Mouse (Mus musculus) hindbrain, embryonic 11.5 days (tissue): ENCODE data around the gene Hs6st3. TPM values are rescaled to one million over a fixed set of nuclear protein-coding genes. Genes with fewer than 3 reads are reported as not detected.

ENCODE experiments used
- ATAC-seq: fragments of 200-750 bp; cut with Nextera tagmentation; 2 replicates; pipeline ENCODE4 v1.8.0; 2017; ENCODE audit warnings: mild to moderate bottlenecking, moderate TSS enrichment, moderate library complexity; ENCODE audit not compliant: low FRiP score
- DNase-seq: peaks from one replicate; pipeline ENCODE4 v3.0.0-alpha.2; 2015; ENCODE audit warnings: low spot score
- H3K27ac ChIP-seq: fragments of 300-500 bp; sonication (generic); 2 replicates; pipeline ENCODE4 v1.5.1; 2014; ENCODE audit warnings: mild to moderate bottlenecking, low read depth, low read length
- H3K27me3 ChIP-seq: fragments of 300-500 bp; sonication (generic); 2 replicates; pipeline ENCODE4 v1.6.1; 2014; ENCODE audit warnings: mild to moderate bottlenecking, low read length, moderate library complexity, mixed read lengths; ENCODE audit not compliant: control insufficient read depth, insufficient read depth
- H3K36me3 ChIP-seq: fragments of 300-500 bp; sonication (generic); 2 replicates; pipeline ENCODE4 v1.6.1; 2014; ENCODE audit warnings: mild to moderate bottlenecking, low read length, moderate library complexity, mixed read lengths; ENCODE audit not compliant: control insufficient read depth, insufficient read depth
- H3K4me1 ChIP-seq: fragments of 300-500 bp; sonication (generic); replicated peaks from 2 replicates; pipeline ENCODE4 v1.6.1; 2014; ENCODE audit warnings: low read length, mixed read lengths; ENCODE audit not compliant: control insufficient read depth, insufficient read depth
- H3K4me2 ChIP-seq: fragments of 300-500 bp; sonication (generic); replicated peaks from 2 replicates; pipeline ENCODE4 v1.6.1; 2014; ENCODE audit warnings: mild to moderate bottlenecking, low read depth, low read length
- H3K4me3 ChIP-seq: fragments of 300-500 bp; sonication (generic); 2 replicates; pipeline ENCODE4 v1.5.1; 2014; ENCODE audit warnings: low read depth, low read length
- H3K9ac ChIP-seq: fragments of 300-500 bp; sonication (generic); 2 replicates; pipeline ENCODE4 v1.6.1; 2014; ENCODE audit warnings: low read depth, low read length
- H3K9me3 ChIP-seq: fragments of 300-500 bp; sonication (generic); 2 replicates; pipeline ENCODE4 v1.6.1; 2016; ENCODE audit warnings: low read length; ENCODE audit not compliant: control insufficient read depth
- WGBS: fragments of 180-500 bp; shearing (Covaris S2); extraction: QIAGEN DNeasy Blood & Tissue Kit; methylation state at CpG from one replicate; pipeline ENCODE4 v1.1.7; 2014; 5-methylcytosine and 5-hydroxymethylcytosine counted together
- polyA plus RNA-seq: library from polyadenylated mRNA; unstranded; fragments of >200 nt; fragmentation: Nextera tagmentation; extraction: Ambion mirVana; gene quantifications from 2 replicates; pipeline ENCODE4 v1.2.1, GENCODE M21; 2014

Gene Hs6st3
- polyA plus RNA-seq, 1 experiment from 2014 or later, result 0.57 TPM

DNA sequence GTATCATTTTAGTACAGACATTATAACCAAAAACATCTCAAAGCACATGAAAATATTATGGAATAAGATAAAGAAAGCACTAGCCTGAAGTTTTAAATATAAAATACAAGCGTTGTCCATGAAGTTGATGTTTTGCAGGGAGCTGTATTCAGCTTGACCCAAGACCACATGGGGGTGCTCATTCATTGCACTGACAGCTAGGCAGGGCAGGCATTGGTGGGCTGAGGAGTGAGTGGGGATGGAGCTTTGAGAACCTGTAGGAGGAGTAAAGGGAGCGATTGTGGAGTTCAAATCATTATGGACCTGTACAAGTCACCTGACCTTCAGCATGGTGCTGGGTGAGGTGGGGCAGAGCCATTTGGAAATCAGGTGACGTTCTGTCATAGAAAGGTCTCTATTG, 14.1 kb upstream of the Hs6st3 start:
- DNase-seq, result peak; percentile 58

DNA sequence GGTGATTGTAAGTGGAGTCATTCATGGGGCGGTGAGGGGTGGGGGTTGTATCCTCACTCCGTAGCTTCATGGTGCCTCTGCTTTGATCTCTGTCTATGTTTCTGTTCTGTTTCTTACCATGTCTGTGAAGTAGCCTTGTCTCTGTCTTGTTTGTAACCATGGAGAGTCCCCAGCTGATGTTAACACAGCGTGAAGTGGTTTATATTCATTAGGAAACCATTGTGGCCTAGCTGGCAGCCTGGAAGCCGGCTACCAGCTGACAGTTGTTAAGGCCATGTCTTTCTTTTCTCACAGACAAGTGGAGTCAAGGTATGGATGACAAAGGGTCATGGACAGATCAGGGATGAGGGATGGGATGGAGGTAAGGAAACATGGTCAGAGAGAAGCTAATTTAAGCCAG, 12.3 kb upstream of the Hs6st3 start:
- H3K4me3 ChIP-seq, result no peak overlapping the region
- no peak overlapping the region for H3K4me2 ChIP-seq
- DNase-seq (peak; percentile 47), ATAC-seq (peak; percentile 69)
- WGBS, result 39% methylated on average over 4 of the region's 4 CpGs
- peaks cover 8% of the 10 kb centered on the region; the same call in 1 of the 2 replicates for H3K27me3 ChIP-seq
- no peak overlapping the region for H3K27ac ChIP-seq
- H3K9ac ChIP-seq, result no peak overlapping the region
- H3K4me1 ChIP-seq, result no peaks in the 10 kb centered on the region
- H3K9me3 ChIP-seq, result no peaks in the 10 kb centered on the region
- no peaks in the 10 kb centered on the region for H3K36me3 ChIP-seq

More for the DNA sequence above, 14.1 kb upstream of the Hs6st3 start:
- H3K27ac ChIP-seq, result no peak overlapping the region
- no peaks in the 10 kb centered on the region for H3K36me3 ChIP-seq
- H3K4me2 ChIP-seq, result peak overlapping the region; percentile 33
- ATAC-seq, result peak; percentile 78
- no peaks in the 10 kb centered on the region for H3K9me3 ChIP-seq
- WGBS, result 27% methylated on average over 3 of the region's 3 CpGs
- H3K4me3 ChIP-seq, result peak overlapping the region; percentile 26; the same call in 1 of the 2 replicates
- H3K27me3 ChIP-seq, result peaks cover 8% of the 10 kb centered on the region; the same call in 1 of the 2 replicates
- no peaks in the 10 kb centered on the region for H3K4me1 ChIP-seq
- no peak overlapping the region for H3K9ac ChIP-seq

DNA sequence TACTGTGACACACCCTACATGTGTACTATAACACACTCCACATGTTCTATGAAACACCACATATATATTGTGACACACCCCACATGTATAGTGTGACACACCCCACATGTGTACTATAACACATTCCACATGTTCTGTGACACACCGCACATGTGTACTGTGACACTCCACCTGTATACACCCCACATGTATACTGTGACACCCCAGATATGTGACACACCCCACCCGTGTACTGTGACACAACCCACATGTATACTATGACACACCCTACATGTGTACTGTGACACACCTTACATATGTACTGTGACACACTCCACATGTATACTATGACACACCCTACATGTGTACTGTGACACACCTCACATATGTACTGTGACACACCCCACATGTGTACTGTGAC, 10.8 kb upstream of the Hs6st3 start:
- Histone ChIP-seq H3K9ac (no peak overlapping the region), H3K9me3 (no peaks in the 10 kb centered on the region), H3K27me3 (peaks cover 8% of the 10 kb centered on the region; the same call in 1 of the 2 replicates), H3K36me3 (no peaks in the 10 kb centered on the region), H3K4me3 (no peak overlapping the region), H3K27ac (no peak overlapping the region), H3K4me1 (no peaks in the 10 kb centered on the region), H3K4me2 (no peak overlapping the region)
- DNase-seq (no peak), ATAC-seq (no peak)
- 91% methylated on average over 2 of the region's 2 CpGs for WGBS

DNA sequence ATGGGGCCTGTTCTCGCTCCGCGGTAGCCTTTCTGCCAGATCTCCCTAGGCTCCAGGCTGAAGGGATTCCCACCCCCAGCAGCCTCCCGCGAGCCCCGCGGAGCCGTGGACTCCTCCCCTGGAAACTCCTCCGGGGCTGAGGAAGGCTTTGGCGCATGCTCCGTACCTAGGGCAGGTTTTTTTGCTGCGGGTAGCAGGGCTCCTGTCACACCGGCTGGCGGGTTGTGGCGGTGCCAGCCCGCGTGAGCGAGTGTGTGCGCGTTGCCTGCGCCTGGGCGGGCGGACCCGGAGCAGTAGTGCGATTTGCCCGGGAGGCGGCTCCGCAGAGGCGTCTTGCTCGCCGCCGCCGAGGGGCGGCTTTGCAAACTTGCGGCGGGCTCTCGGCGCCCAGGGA, 632 bp upstream of the Hs6st3 start:
- no peaks in the 10 kb centered on the region for H3K9me3 ChIP-seq
- H3K27ac ChIP-seq, result no peak overlapping the region
- under 1% methylated on average over 37 of the region's 38 CpGs for WGBS
- no peaks in the 10 kb centered on the region for H3K36me3 ChIP-seq
- H3K4me2 ChIP-seq, result peak overlapping the region; percentile 98
- H3K27me3 ChIP-seq, result peaks cover 45% of the 10 kb centered on the region
- peaks cover 6% of the 10 kb centered on the region; the same call in 1 of the 2 replicates for H3K4me1 ChIP-seq
- H3K9ac ChIP-seq, result peak overlapping the region; percentile 55
- ATAC-seq (peak; percentile 89), DNase-seq (peak; percentile 75)
- H3K4me3 ChIP-seq, result peak overlapping the region; percentile 62

DNA sequence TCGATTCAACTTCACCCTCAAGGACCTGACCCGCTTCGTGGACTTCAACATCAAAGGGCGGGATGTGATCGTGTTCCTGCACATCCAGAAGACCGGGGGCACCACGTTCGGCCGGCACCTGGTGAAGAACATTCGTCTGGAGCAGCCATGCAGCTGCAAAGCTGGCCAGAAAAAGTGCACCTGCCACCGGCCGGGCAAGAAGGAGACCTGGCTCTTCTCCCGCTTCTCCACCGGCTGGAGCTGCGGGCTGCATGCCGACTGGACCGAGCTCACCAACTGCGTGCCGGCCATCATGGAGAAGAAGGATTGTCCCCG, 602 bp downstream of the Hs6st3 start:
- Histone ChIP-seq H3K9ac (no peak overlapping the region), H3K27ac (no peak overlapping the region), H3K4me3 (peak overlapping the region; percentile 62), H3K9me3 (no peaks in the 10 kb centered on the region), H3K4me2 (peak overlapping the region; percentile 98), H3K27me3 (peaks cover 45% of the 10 kb centered on the region), H3K36me3 (no peaks in the 10 kb centered on the region), H3K4me1 (peaks cover 6% of the 10 kb centered on the region; the same call in 1 of the 2 replicates)
- 3% methylated on average over 20 of the region's 20 CpGs for WGBS
- no peak for ATAC-seq
- peak; percentile 31 for DNase-seq

DNA sequence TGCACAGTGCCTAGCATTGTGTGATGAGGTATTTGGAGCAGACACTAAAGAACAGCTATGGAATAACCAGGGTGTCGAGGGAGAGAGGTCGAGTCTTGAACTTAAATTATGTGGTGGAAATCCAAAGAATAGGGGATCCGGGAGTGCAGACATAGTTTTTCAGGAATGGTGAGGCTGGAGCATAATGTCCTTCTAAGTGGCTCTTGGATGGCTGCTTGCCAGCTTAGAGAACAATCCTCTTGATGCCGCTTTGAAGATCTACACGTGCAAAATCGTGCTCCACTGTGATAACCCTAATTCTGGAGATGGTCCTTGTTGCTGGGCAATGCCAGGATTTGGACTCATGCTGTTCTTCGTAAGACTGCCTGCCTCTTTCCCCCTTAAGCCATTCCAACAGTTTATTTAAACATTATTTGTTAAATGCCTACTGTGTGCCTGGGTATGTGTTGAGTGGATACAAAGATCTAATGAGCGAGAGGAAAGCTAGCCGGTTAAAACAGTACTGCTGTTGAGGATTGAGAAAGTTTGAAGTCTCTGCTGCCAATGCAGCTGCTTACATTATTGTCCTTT, 1.3 kb downstream of the Hs6st3 start:
- Histone ChIP-seq H3K27ac (no peak overlapping the region), H3K9me3 (no peaks in the 10 kb centered on the region), H3K4me3 (no peak overlapping the region), H3K4me1 (peaks cover 6% of the 10 kb centered on the region; the same call in 1 of the 2 replicates), H3K4me2 (no peak overlapping the region; the same call in 1 of the 2 replicates), H3K36me3 (no peaks in the 10 kb centered on the region), H3K9ac (no peak overlapping the region), H3K27me3 (peaks cover 45% of the 10 kb centered on the region)
- no peak for ATAC-seq
- DNase-seq, result peak; percentile 24
- WGBS, result 47% methylated on average over 9 of the region's 9 CpGs

DNA sequence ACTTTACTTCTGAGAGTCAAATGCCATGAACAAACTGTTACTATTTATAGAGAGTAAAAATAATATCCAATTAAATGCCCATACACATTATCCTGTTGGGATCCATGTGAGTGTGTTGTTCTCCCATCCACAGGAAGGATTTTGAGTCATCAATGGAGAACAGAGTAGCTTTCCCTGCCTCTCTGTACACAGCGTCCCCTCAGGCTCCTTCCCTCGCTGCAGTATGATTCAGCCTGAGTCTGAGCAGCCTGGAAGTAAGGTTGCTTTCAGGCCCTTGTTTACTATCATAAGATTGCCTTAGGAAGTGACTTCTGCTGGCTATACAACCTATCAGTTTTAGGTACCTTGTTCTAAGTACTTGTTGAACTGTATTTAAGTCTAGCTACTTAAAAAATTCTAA, 14.9 kb downstream of the Hs6st3 start:
- Histone ChIP-seq H3K4me1 (no peaks in the 10 kb centered on the region), H3K27me3 (no peaks in the 10 kb centered on the region), H3K36me3 (no peaks in the 10 kb centered on the region), H3K4me2 (no peak overlapping the region), H3K9me3 (peaks cover 5% of the 10 kb centered on the region; the same call in 1 of the 2 replicates), H3K9ac (no peak overlapping the region), H3K4me3 (no peak overlapping the region), H3K27ac (no peak overlapping the region)
- DNase-seq (no peak), ATAC-seq (no peak)
- 80% methylated on average over 2 of the region's 2 CpGs for WGBS

DNA sequence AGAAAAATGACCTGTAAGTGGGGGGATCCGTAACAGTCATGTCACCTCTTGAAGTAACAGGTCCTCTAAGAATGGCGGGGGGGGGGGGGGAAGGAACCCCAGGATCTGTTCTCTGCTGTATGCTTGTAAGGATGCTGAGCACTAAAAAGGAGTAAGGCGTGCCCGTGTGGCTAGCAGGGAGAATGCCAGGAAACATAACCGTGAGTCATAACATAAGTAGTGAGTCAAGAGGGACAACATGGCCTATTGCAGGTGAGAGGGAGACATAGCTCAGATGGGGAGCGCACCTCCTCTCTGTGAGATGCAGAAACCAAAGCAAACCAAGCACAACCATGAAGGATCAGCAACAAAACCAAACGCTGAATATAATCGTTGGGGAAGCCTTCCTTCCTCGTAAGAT, 55.8 kb downstream of the Hs6st3 start:
- Histone ChIP-seq H3K36me3 (no peaks in the 10 kb centered on the region), H3K9ac (no peak overlapping the region), H3K27me3 (no peaks in the 10 kb centered on the region), H3K27ac (no peak overlapping the region), H3K9me3 (no peaks in the 10 kb centered on the region), H3K4me1 (no peaks in the 10 kb centered on the region), H3K4me3 (no peak overlapping the region), H3K4me2 (no peak overlapping the region)
- no peak for ATAC-seq
- WGBS, result 87% methylated on average over 9 of the region's 9 CpGs
- DNase-seq, result no peak

DNA sequence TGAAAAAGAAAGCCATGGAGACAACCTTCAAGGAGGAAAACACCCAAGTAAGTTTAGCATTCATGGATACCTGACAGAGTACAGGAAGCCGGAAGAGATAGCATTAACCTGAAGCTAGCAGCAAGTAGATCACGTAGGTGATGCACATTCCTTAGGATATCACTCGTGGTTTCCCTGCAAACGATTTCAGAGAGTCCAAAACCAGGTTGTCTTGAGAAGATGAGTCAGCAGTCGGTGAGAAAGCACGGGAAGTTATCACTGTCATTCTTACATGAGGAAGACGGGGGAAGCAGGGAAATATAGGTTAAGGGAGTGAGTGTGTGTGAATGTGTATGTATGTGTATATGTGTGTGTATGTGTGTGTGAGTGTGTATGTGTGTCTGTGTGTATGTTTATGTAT, 65.4 kb downstream of the Hs6st3 start:
- DNase-seq, result no peak
- no peak overlapping the region for H3K4me2 ChIP-seq
- H3K27me3 ChIP-seq, result no peaks in the 10 kb centered on the region
- H3K4me1 ChIP-seq, result no peaks in the 10 kb centered on the region
- WGBS, result 91% methylated on average over 7 of the region's 7 CpGs
- no peaks in the 10 kb centered on the region for H3K9me3 ChIP-seq
- no peak overlapping the region for H3K9ac ChIP-seq
- H3K36me3 ChIP-seq, result no peaks in the 10 kb centered on the region
- no peak overlapping the region for H3K27ac ChIP-seq
- no peak overlapping the region for H3K4me3 ChIP-seq
- ATAC-seq, result no peak
